Mouse (Mus musculus): ENCODE data around the gene Fam102a.
A peak's percentile ranks its signal among the peaks of the same experiment; 100 is the strongest.

Gene Fam102a

GRCm38 (mm10) chr2:32546951-32547350 lies 11.8 kb downstream of the Fam102a start:
- no peak for DNase-seq (ENCODE audit: low read depth, low spot score)

DNA sequence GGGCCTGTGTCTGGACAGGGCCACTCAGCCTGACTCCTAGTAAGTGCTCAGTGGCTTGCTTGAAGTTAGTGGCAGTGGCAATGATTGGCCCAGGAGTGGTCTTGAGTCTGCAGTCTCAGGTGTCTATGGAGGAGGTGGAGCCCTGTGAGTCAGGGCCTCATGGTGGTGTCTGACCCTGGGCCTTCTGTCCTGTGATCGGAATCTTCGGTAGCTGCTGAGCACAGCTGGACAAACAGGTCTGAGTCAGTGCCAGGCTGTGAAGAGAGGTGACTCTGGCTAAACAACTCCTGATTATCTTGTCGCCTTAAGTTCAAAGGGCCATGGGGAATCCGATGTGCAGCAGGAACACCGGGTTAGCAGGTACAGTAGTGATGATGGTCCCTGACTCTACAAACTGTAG lies 12.2 kb downstream of the Fam102a start:
- no peak for DNase-seq (ENCODE audit: low read depth, low spot score)

GRCm38 (mm10) chr2:32547964-32548739 lies 13.0 kb downstream of the Fam102a start:
- DNase-seq (ENCODE audit: low read depth, low spot score), result peak; percentile 48

DNA sequence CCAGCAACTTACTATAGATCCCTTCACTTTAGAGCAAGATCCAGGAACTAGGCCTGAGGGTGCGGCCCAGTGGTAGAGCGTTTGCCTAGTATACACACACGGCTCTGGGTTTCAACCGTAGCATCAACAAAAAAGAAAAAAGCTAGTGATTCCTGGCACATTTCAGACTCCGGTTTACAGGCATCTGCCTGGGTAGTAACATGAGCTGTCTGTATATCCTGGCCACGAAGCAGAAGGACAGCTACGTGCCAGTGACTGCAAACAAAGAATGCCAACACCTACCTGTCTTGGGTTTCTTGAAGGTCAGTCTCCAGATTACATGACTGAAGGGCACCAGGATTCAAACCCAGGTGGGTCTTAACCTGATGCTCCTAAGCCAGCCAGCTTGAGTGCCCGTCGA lies 14.0 kb downstream of the Fam102a start:
- DNase-seq (ENCODE audit: low read depth, low spot score), result no peak

- DNase-seq (ENCODE audit: low read depth, low spot score), result peak; percentile 90
Observed at GRCm38 (mm10) chr2:32549764-32550163, 14.6 kb downstream of the Fam102a start.

GRCm38 (mm10) chr2:32551236-32551635 lies 16.1 kb downstream of the Fam102a start:
- no peak for DNase-seq (ENCODE audit: low read depth, low spot score)

DNA sequence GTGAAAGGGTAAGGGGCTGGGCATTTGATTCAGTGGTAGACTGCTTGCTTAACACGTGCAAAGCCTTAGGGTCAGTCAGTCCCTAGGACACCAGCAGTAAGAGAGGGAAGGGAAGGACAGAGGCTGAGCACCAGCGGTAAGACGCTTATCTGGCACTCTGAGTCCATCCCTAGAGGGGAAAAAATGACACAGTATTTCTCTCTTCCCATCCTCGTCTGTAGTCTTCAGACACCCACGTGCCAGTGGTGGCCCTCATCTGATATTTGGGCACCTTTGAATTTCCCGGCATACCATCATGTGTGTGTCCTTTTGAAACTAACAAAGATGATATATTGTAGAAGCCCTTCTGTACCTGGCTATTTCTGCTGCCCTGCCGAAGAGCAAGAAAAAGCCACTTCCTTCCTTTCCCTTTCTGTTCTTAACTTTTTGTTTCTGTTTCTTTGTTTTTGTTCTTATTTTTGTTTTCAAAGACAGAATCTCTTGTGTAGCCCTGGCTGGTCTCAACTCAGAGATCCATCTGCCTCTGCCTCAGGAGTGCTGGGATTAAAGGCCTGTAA lies 18.5 kb downstream of the Fam102a start:
- no peak for DNase-seq (ENCODE audit: low read depth, low spot score)

DNA sequence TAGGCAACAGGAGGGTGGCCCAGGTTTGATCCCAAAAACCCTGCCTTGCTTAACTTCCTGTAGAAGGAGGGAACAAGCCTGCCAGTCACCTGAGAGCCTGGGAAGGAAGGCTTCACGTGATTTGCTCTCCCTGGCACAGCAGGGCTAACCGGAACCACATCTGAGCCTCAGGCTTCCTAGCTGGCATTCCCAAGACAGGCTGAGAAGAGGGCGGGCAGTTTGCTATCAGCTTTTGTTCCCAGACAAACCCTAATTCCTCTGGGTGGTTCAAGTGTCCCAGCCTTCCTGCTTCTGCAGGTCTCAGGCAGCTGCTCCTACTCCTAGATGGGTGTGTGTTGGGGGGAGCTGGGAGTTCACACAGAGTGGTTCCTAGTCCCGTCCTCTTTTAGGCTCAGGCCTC lies 20.4 kb downstream of the Fam102a start:
- no peak for DNase-seq (ENCODE audit: low read depth, low spot score)

GRCm38 (mm10) chr2:32556019-32556418 lies 20.9 kb downstream of the Fam102a start:
- DNase-seq (ENCODE audit: low read depth, low spot score), result no peak

DNA sequence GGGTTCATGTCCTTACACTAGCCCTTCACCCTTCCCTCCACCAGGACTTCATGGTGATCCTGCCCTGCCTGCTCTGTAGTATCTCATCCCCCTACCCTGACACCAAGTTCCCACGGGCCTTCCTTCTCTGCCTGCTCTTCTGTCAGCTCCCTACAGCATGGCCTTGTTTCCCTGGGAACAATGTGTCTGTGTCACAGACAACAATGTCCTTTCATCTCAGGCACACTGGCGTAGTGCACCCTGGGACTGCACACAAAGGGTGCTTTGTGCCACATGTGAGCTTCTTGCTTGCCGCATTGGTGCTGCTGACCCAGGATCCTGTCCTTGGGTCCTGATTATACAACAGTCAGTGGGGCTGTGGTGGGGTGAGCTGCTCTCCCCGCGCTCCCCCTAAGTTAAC lies 24.4 kb downstream of the Fam102a start:
- no peak for DNase-seq (ENCODE audit: low read depth, low spot score)

DNA sequence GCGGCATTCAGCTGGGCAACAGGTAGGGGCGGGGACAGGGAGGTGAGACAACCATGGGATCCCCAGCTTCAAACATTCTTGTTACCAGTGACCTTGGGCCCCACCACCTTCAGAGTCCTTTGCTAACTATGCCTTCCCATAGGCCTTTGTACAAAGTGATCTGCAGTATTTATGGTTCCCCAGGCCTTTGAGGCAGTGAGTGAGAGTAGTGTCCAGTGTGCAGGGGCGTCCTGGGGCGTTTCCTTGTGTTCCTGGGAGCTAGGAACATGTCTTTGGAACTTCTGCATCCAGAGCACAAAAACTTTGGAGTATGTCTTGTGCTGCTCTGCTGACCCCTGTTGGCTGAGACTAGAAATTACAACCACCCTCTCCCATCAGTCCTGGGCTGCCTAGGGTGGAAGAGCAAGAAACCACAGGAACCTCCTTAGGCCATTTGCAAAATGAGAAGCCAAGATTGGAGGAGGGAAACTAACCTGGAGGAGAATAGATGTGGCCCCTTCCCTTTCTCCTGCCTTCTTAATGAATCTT lies 31.5 kb downstream of the Fam102a start:
- peak; percentile 73 for DNase-seq (ENCODE audit: low read depth, low spot score)

DNA sequence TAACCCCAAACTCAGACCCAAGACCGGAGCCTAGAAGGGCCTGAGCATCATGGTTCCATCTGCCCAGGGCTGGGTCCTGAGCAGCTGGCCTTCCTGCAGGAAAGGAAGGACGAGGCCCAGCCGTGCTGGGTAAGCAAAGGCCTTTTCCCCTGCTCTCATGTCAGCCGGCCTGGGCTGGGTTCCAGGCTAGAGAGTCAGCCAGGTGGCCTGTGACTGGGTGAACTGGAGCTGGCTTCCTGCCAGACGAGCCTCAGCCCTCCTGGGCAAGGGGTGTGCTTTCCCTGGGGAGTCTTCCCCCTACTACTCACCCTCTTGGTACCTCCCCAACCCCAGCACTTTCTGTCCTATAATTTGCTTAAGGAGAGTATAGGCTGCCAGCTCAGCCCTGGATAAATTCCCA lies 33.0 kb downstream of the Fam102a start:
- DNase-seq (ENCODE audit: low read depth, low spot score), result peak; percentile 59

DNA sequence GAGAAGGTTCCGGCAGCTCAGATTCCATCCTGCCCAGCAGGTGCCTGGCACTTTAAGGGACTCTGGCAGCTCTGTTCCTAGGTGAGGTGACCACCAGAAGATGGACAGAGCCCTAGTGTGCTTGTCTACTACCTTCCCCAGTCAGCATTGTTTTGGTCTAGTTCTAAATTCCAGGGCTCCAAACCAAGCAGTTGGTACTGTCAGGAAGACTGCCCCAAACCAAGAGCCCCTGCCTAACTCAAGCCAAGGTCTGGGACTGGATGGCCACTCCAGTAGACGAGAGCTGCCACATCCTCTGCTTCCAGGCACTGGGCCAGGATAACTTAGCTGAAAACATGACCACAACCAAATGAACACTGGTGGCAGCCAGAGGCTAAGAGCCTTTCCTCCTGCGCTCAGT lies 33.8 kb downstream of the Fam102a start:
- DNase-seq (ENCODE audit: low read depth, low spot score), result no peak

- DNase-seq (ENCODE audit: low read depth, low spot score), result peak; percentile 88
Observed at GRCm38 (mm10) chr2:32570698-32571494, 35.8 kb downstream of the Fam102a start, which contains the start of gene Dpm2. TSS of gene Dpm2 (plus strand) at chr2:32570858.

GRCm38 (mm10) chr2:32572196-32572595 lies 37.1 kb downstream of the Fam102a start:
- no peak for DNase-seq (ENCODE audit: low read depth, low spot score)

DNA sequence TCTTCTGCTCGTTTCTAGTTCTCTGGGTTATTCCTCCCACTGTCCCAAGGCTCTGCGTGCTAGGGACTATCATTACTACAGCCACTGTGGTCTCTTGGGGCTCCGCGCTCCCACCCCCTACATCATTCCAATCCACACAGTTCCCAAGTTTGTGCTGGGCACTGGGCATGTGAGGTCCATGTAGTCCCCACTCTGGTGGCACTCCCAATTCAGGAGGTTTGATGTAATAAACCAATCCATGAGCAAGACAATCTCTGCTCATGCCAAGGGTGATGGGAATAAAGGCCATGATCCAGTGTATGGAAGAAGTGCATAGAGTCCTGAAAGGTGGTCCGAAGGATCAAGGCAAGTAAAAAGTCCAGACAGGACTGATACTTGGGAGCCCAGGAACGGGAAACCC lies 39.4 kb downstream of the Fam102a start, which contains the start of gene Pip5kl1:
Pip5kl1 (plus strand) TSS at position 301 of the 400 bp plus-strand sequence.
- no peak for DNase-seq (ENCODE audit: low read depth, low spot score)

- no peak for DNase-seq (ENCODE audit: low read depth, low spot score)
Observed at GRCm38 (mm10) chr2:32574901-32575585, 39.9 kb downstream of the Fam102a start.

- DNase-seq (ENCODE audit: low read depth, low spot score), result no peak
Observed at GRCm38 (mm10) chr2:32575586-32576160, 40.5 kb downstream of the Fam102a start, which contains the start of gene 9430097D07Rik. TSS of gene 9430097D07Rik (minus strand) at chr2:32575684.

- no peak for DNase-seq (ENCODE audit: low read depth, low spot score)
Observed at GRCm38 (mm10) chr2:32576532-32576931, 41.4 kb downstream of the Fam102a start.

DNA sequence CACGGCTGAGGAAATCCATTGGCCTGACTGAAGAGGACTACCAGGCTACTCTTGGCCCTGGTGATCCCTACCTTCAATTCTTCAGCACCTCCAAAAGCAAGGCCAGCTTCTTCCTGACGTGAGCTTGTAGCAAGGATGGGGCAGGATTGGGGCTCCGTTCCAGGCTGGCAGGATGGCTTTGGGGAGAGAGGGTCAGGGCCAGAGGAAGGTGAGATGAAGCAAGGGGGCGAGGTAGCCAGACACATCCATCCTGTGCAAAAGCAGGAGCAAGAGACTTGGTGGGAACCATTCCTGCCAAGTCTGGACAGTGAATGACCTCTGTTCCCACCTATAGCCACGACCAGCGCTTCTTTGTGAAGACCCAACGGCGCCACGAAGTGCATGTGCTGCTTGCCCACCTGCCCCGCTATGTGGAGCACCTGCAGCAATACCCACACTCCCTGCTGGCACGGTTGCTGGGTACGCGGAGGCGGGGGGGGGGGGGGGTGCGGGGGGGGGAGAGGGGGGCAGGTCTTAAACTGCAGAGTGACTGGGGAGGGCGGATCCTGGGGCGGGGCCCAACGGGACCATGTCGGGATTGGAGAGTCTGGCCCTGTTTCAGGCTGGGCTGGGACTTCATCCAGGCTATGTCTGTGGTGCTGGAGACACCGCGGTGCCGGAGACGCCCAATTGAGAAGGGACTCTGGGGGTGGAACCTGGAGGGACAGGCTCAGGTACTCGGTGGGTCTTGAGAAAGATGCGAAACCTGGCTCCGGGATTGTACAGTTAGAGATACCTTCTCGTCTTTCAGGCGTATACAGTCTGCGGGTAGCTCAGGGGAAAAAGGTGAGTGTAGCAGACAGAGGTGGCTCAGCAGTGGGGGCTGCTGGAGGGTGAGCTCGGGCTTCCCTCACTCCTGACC lies 43.3 kb downstream of the Fam102a start:
- no peak for DNase-seq (ENCODE audit: low read depth, low spot score)
